Mouse (Mus musculus) embryo, embryonic 10.5 days (tissue): ENCODE results near the gene Gm12253.

Source experiments
- DNase-seq: peaks from one replicate; pipeline ENCODE4 v3.0.0-alpha.2; 2015; ENCODE audit warnings: low spot score

Gm12253 gene

DNA sequence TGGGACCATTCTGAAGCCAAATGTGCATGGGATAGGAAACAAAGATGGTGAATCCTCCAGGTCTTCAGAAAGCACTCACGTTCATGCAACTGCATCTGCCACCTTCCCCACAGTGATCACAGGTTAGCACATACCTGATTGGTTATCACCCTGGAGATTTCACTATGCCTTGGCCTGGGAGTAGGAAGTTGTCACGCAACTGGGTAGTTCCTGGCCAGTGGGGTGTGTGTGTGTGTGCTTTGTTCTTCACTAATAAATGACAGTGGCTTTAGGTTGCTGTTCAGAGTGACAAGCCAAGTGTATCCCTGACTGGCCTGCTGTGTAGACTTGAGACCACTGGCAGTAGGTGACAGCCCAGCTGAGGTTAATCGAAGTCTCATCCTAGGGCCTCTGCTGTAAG, at the start of gene Gm12253:
Gene Gm12253, plus strand, starts transcription at position 301 of the 400 bp plus-strand sequence.
- no peak for DNase-seq

DNA sequence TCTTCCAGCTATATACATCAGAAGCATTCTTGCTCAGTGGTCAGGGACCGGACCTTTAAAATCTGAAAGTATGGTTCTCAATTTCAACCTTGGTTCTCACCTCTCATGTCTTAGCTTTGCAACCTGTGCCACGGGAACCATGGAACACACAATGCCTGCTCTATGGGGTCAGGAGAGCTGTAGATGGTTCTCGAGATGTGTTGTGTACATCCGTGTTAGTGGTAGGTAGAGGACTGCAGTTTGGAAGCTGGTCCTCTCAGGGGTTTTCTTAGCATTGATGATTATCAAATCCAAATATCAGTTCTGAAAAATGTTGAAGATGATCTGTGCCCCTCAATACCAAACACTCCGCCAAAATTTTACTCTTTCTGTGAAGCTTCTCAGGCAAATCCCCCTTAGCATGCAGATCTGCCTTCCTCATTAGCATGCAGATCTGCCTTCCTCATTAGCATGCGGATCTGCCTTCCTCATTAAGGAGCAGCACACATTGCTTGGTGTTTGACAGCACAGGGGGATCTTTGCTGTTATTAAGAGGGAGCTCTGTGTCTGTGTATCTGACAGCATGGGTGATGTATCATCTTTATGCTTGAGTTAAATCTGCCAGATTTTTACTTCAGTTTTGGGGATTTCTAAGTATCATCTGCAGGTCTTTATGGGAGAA, 32.2 kb upstream of the Gm12253 start:
- DNase-seq = no peak

DNA sequence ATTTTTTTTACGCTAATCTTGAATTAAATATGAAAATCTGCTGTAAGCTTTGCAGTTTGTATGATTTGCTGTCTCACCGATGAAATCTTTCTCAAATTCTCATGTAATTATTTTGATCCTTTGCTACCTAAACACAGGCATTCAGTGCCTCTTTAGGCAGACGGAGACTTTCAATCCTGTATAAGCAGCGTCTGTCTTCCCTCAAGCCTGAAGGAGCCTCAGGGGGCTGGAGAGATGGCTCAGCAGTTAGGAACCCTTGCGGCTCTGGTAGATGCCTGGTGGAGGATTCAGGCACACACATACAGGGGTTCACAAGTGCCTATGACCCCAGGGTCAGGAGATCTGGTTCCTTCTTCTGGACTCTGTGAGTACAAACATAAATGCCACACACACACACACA, 31.7 kb upstream of the Gm12253 start:
- no peak for DNase-seq

GRCm38 (mm10) chr11:58408066-58408465, 24.3 kb upstream of the Gm12253 start:
- no peak for DNase-seq

- DNase-seq = no peak
Measured at GRCm38 (mm10) chr11:58418336-58418735, 14.0 kb upstream of the Gm12253 start.

DNA sequence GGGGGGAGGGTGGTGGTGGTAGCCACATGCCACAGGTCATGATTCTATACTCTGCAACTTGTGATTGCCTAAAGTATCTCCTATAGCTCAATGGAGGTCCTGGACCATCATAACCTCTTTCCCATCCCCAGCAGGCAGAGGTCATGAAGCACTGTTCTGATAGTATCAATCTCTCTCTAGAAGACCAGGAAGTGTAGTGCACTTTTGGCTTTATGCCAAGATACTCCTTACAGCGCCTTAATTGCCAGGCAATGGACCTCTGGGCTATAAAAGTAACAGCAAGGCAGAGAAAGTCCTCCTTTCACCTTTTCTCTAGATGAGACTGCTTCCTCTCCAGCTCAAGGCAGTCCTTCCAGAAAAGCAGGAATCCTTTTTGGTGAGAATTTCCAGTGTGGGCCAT, 11.5 kb upstream of the Gm12253 start, which contains the start of gene 1810065E05Rik:
Gene 1810065E05Rik, plus strand, starts transcription at position 297 of the 400 bp plus-strand sequence.
- DNase-seq = no peak

DNA sequence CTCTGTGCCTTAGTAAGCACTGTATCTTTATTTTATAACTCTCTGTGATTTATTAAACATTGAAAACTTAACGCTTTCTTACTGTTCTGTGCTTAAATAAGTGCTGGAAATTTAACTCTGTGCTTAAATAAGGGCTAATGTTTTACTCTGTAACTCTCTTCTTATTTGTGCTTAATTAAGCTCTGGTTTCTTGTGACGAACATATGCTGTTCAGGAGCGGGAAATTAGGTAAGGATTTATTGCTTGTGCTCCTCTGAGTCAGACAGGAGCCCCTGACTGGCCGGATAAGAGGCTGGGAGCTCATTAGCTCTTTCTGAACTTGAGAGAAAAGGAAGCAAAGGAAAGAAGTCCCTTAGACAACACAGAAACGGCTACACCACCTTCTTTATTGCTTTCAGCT, 5.5 kb downstream of the Gm12253 start:
- peak; percentile 10 for DNase-seq

DNA sequence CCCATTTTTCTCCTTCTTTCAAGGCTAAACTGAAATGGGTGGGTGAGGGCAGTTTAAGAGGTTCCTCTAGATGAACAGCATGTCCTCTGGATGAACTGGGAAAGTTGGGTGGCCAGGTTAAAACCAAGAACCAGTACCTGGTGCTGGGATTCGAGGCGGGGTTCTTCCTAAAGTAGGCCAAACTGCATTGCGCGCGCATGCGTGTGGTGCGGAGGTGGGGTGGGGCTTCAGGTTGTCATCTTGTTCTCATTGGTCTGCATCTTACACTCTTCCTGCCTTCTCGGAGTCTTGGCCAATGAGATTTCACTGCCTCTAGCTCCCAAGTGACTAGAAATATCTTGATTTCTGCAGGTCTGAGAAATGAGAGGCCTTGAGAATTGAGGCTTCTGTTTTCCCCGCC, 20.4 kb downstream of the Gm12253 start, which contains the start of gene Lypd9:
Gene Lypd9, minus strand, starts transcription at position 165 of the 400 bp plus-strand sequence.
- no peak for DNase-seq

DNA sequence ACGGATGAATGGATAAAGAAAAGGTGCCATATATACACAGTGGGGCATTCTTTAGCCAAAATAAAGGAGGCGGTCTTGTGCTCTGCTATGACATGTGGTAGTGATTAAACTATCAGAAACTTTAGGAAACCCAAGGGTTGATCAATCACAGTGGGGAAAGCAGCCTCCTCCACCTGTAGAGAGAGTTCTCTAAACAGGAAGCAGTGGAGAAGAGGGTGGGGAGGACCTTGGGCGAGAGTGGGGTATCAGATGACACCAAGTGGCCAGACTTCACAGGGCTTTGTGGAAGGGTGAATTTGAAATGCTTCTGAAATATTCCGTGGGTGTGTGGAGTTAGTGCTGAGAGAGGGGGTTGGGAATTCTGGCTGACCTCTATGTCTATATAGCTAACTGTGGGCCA, 21.2 kb downstream of the Gm12253 start:
- peak; percentile 37 for DNase-seq

DNA sequence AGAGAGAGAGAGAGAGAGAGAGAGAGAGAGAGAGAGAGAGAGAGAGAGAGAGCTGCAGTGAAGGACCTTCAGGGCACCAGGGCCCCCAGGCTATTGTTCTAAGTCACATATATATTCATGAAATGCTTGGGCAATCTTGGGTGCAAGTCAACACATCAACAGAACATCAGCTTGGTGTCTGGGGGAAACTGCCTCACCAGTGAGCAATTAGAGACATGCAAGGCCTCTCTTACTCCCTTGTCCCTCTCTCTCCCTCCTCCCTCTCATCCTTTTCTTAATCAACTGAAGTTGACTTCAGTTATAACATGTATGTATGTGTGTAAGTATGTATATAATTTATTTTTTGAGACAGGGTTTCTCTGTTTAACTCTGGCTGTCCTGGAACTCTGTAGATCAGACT, 29.8 kb downstream of the Gm12253 start, which contains the start of gene Olfr30:
Gene Olfr30, minus strand, starts transcription at position 101 of the 400 bp plus-strand sequence.
- DNase-seq = no peak
